Mouse (Mus musculus): ENCODE results near the gene Kcnh4.

The Kcnh4 gene

DNA sequence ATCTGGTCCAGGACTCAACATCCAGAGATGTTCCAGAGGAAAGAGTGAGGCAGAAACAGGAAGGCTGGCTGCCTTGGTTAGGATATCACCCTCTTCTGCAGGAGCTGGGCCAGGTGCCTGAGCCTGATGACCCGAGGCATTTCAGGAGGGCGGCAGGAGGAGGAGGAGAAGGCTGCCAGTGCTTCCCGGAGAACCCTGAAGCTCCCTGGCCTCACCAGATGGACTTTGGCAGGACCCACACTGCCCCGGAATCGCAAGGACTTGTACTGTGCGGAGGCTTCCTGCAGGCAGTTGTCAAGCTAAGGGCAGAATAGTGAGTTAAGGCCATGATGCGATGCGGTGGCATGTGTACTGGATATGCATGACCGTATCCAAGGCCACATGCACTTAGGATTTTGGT lies 7.0 kb upstream of the Kcnh4 start:
- no peak for DNase-seq (ENCODE audit: low spot score in 2 of 2)

DNA sequence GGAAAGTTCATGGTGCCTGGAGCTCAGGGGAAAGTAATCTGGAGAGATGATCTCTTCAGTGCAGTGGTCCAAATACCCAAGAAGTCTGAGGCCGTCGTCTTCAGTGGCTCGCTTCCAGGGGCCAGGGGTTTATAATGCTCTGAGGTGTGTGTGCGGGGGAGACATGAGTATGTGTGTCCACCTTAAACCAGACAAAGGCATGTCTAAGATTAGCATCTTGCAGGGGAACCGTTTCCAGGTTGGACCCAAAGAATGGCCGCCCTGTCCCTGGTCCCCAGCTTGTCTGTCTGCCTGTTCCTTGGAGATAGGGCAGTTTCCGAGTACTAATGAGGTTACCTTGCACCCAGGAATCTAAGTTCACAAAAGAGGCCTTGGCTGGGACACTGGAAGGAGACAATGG lies 3.1 kb upstream of the Kcnh4 start, which contains the start of gene Hcrt:
Hcrt (minus strand) TSS at position 101 of the 400 bp plus-strand sequence.
- no peak for DNase-seq (ENCODE audit: low spot score in 2 of 2)

GRCm38 (mm10) chr11:100761547-100762045 lies 1.9 kb upstream of the Kcnh4 start:
- DNase-seq (ENCODE audit: low spot score in 2 of 2) = peak; percentile 90 to 93

- peak in 1 of 2 experiments; percentile 43 for DNase-seq (ENCODE audit: low spot score in 2 of 2)
These were observed 783 bp downstream of the Kcnh4 start for GRCm38 (mm10) chr11:100758707-100759610.

- no peak for DNase-seq (ENCODE audit: low spot score in 2 of 2)
These were observed 2.2 kb downstream of the Kcnh4 start for GRCm38 (mm10) chr11:100757566-100757965.

DNA sequence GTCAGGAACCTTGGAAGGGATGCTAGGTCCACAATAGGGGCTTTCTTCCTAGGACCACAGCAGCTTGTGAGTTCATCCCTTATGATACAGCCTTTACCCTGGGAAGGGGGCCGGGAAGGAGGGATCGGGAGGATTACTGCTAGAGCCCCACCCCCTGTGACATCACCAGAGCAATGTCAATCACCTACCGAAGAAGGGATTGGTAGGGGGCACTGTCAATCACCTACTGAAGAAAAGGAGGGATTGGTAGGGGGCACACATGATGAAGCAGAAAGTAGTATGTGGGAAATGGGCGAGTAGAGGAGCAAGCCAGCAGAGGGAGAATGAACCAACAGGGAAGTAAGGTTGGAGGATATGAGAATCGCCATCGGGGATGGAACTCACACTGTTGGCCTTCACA lies 3.3 kb downstream of the Kcnh4 start:
- no peak for DNase-seq (ENCODE audit: low spot score in 2 of 2)

DNA sequence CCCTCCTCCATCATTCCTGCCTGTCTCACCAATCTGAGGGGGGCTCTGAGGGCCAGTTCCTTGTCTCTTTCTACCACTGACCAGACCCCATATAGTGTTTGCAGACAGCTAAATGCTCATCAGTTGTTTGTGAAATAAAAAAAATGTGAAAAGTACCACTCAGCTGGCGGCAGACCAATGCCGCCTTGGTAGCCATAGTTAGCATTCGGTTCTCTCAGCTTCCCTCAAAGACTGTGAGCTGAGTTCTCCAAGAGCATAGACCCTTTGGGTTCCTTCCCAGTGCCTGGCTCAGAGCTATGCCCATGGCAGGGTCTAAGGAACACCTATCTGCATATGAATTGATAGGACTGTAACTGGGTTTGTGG lies 5.1 kb downstream of the Kcnh4 start:
- peak; percentile 42 to 66 for DNase-seq (ENCODE audit: low spot score in 2 of 2)

- DNase-seq (ENCODE audit: low spot score in 2 of 2) = peak; percentile 75 to 79
These were observed 5.6 kb downstream of the Kcnh4 start for GRCm38 (mm10) chr11:100754021-100754692.

DNA sequence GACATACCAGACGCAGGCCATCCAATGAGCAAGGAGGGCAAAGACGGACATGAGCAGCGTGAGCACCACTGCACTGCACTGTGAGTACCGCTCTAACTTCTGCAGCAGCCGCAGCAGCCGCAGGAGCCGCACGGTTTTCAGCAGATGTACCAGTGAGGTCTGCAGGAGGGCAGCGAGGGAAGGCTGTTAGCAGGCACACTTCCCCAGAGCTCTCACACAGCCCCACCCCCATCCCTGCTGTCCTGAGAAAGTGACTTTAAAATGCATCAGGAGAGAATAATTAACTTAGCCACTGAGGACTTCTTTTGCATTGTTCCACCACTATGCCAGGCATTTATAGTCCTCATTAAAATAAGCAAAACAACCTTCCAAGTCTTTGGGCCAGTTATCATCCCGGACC lies 7.4 kb downstream of the Kcnh4 start:
- DNase-seq (ENCODE audit: low spot score in 2 of 2) = no peak

DNA sequence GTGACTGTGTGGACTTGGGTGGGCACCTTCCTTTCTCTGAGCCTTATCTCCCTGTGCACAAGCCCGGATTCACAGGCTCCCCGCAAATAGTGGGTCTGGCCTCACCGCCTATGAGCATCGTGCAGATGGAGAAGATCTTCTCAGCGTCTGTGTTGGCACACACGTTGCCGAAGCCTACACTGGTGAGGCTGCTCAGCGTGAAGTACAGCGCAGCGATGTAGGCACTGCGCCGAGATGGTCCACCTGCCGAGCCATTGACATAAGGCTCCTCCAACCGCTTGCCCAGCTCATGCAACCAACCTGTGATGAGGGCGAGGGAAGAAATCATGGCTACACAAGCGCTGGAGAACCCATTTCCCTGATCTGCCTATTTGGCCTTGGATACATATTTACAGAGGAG lies 9.6 kb downstream of the Kcnh4 start:
- no peak for DNase-seq (ENCODE audit: low spot score in 2 of 2)

- peak; percentile 56 to 57 for DNase-seq (ENCODE audit: low spot score in 2 of 2)
These were observed 10.3 kb downstream of the Kcnh4 start for GRCm38 (mm10) chr11:100749469-100749868.

- no peak for DNase-seq (ENCODE audit: low spot score in 2 of 2)
These were observed 11.1 kb downstream of the Kcnh4 start for GRCm38 (mm10) chr11:100748620-100749019.

DNA sequence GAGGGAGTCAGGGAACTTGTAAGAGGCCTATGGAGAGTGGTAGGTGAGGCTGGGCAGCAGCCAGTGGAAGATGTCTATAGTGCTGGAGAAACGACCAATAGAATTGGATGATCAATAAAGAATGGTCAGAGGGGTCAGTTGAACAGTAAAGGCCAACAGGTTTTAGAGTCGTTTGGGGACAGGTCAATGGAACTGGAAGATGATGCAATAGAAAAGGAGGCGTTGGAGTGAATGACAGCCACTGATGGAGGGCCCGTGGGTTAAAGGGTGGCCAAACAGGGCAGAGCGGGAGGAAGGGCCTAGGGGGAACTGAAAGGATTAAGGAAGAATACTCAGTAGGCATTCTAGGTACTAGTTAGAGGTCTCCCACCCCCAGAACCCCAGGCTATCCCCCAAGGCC lies 12.6 kb downstream of the Kcnh4 start:
- DNase-seq (ENCODE audit: low spot score in 2 of 2) = no peak

- DNase-seq (ENCODE audit: low spot score in 2 of 2) = no peak
These were observed 13.2 kb downstream of the Kcnh4 start for GRCm38 (mm10) chr11:100746546-100746945.

DNA sequence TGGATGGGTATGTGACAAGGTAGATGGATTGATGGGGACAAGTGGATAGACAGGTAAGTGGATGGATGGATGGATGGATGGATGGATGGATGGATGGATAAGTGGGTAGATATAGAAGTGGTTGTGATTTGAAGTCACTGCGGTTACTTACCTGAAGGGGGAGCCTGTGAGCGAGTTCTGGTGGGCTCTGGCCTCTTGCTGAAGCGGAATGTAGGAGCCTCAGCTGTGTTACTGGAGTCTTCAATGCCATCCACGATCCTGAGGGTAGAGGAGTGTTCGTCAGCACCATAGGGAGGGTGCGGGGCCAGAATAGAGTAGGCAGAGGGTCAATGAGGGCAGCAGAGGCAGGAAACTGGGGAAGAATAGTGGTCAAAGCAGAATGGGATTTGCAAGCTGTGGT lies 14.7 kb downstream of the Kcnh4 start:
- DNase-seq (ENCODE audit: low spot score in 2 of 2) = peak; percentile 64 to 70

GRCm38 (mm10) chr11:100741348-100741747 lies 18.4 kb downstream of the Kcnh4 start:
- DNase-seq (ENCODE audit: low spot score in 2 of 2) = no peak

GRCm38 (mm10) chr11:100738749-100739148 lies 21.0 kb downstream of the Kcnh4 start:
- DNase-seq (ENCODE audit: low spot score in 2 of 2) = no peak

DNA sequence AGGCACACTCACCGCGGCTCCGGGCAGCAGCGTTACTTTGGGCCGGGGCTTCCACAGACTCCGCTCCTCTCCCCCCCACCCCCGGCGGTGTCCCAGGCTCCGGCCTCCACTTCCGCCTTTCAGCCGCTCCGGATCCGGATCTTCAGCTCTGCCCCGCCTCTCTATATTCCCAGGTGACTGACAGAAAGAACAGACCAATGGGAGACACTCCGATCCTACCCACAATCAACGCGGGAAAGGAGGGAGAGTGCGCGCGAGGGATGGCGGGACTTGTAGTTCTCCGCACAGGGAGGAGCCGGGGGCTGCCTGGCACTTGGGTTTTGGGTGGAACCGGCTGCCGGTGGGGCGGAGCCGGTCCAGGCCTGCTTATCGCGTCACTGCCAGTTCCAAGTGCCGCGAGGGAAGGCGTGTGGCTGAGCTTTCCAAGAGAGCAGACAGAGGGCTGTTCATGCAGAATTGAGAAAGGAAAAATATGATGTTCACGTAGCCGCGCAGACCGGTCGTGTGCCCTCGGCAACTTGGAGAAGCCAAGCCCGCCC lies 21.6 kb downstream of the Kcnh4 start, which contains the start of gene Rab5c:
Rab5c (minus strand) TSS at position 150 of the 539 bp plus-strand sequence.
- DNase-seq (ENCODE audit: low spot score in 2 of 2) = peak; percentile 99

- DNase-seq (ENCODE audit: low spot score in 2 of 2) = no peak
These were observed 22.5 kb downstream of the Kcnh4 start for GRCm38 (mm10) chr11:100737105-100737733.

DNA sequence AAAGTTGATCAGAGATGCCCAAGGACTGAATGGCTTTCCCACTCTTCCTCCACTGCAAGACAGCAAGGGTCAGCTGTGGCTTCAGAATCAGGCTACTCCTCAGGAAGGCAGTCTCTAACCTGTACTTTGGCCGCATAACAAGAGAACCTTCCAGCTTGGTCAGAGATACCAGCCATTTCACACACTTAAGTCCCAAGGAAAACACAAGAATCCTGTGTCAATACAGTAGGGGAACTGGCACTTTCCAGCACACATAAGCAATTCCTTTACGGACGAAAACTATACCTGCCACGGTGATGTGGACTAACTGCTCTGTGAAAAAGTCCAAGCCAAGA lies 23.0 kb downstream of the Kcnh4 start:
- DNase-seq (ENCODE audit: low spot score in 2 of 2) = no peak

GRCm38 (mm10) chr11:100735954-100736745 lies 23.6 kb downstream of the Kcnh4 start:
- DNase-seq (ENCODE audit: low spot score in 2 of 2) = no peak

Measured in right cerebral cortex, adult 2 months (tissue).